Mouse (Mus musculus) C2C12 (cell line): ENCODE results near the gene Lrrc49.

Source experiments
- CEBPB ChIP-seq: IDR thresholded peaks from one replicate; pipeline ENCODE4 v1.6.1; 2011; ENCODE audit warnings: low read depth, mild to moderate bottlenecking, control low read depth, moderate library complexity
- CTCF ChIP-seq: IDR thresholded peaks from one replicate; pipeline ENCODE4 v1.5.1; 2011; ENCODE audit not compliant: control insufficient read depth, insufficient read depth, insufficient read length
- MAX ChIP-seq: IDR thresholded peaks from one replicate; pipeline ENCODE4 v1.6.1; 2011; ENCODE audit warnings: mild to moderate bottlenecking, control low read depth
- USF1 ChIP-seq: IDR thresholded peaks from one replicate; pipeline ENCODE4 v1.6.1; 2011; ENCODE audit warnings: low read depth, mild to moderate bottlenecking, control low read depth, moderate library complexity

GRCm38 (mm10) chr9:60612260-60612659, 75.7 kb downstream of the Lrrc49 start:
- no peak for TF ChIP-seq CEBPB
- no peak for TF ChIP-seq CTCF
- no peak for TF ChIP-seq MAX
- TF ChIP-seq USF1 = no peak
